Mouse (Mus musculus) activated CD4-positive, CD25-positive, alpha-beta regulatory T cell, adult 4 months (primary cell): Measurements from ENCODE around the gene Rpa1. TPM values are rescaled to one million over a fixed set of nuclear protein-coding genes. Genes with fewer than 3 reads are reported as not detected.
"Not testable (repeated sequence)": the region's sequence is repeated elsewhere in the genome, so short reads cannot be mapped to it uniquely, and the experiment has no call there.

ENCODE experiments used
- ATAC-seq: one replicate; pipeline ENCODE4 v1.8.0; 2017
- polyA plus RNA-seq, 2 experiments: library from polyadenylated mRNA; unstranded; fragments of 100-300 nt; shearing (Covaris generic); gene quantifications; one replicate each; pipeline ENCODE4 v1.2.1; 2017

The Rpa1 gene
- polyA plus RNA-seq, 2 experiments from 2014 or later, result 209 to 263 TPM

- ATAC-seq, result no peak
Measured at GRCm38 (mm10) chr11:75285893-75286467, 62.1 kb downstream of the Rpa1 start.

GRCm38 (mm10) chr11:75283784-75284183, 64.3 kb downstream of the Rpa1 start:
- ATAC-seq, result not testable (repeated sequence)

GRCm38 (mm10) chr11:75282496-75283120, 65.5 kb downstream of the Rpa1 start:
- peak; percentile 75 for ATAC-seq

- ATAC-seq, result no peak
Measured at GRCm38 (mm10) chr11:75281380-75282256, 66.5 kb downstream of the Rpa1 start.

GRCm38 (mm10) chr11:75280435-75281001, 67.6 kb downstream of the Rpa1 start:
- no peak for ATAC-seq

GRCm38 (mm10) chr11:75280066-75280410, 68.1 kb downstream of the Rpa1 start:
- ATAC-seq, result no peak

GRCm38 (mm10) chr11:75279342-75280065, 68.6 kb downstream of the Rpa1 start:
- peak; percentile 38 for ATAC-seq

GRCm38 (mm10) chr11:75279013-75279341, 69.1 kb downstream of the Rpa1 start:
- no peak for ATAC-seq

GRCm38 (mm10) chr11:75278115-75278514, 70.0 kb downstream of the Rpa1 start:
- ATAC-seq, result no peak

GRCm38 (mm10) chr11:75275035-75275434, 73.1 kb downstream of the Rpa1 start:
- no peak for ATAC-seq

- ATAC-seq, result no peak
Measured at GRCm38 (mm10) chr11:75273466-75273865, 74.7 kb downstream of the Rpa1 start.

- no peak for ATAC-seq
Measured at GRCm38 (mm10) chr11:75270985-75271434, 77.1 kb downstream of the Rpa1 start.

- ATAC-seq, result no peak
Measured at GRCm38 (mm10) chr11:75270276-75270984, 77.7 kb downstream of the Rpa1 start.

GRCm38 (mm10) chr11:75269213-75269612, 78.9 kb downstream of the Rpa1 start:
- no peak for ATAC-seq

GRCm38 (mm10) chr11:75268492-75268891, 79.6 kb downstream of the Rpa1 start:
- ATAC-seq, result no peak

- ATAC-seq, result no peak
Measured at GRCm38 (mm10) chr11:75267826-75268281, 80.3 kb downstream of the Rpa1 start.

GRCm38 (mm10) chr11:75265545-75265944, 82.6 kb downstream of the Rpa1 start:
- ATAC-seq, result no peak

- ATAC-seq, result no peak
Measured at GRCm38 (mm10) chr11:75264550-75264949, 83.6 kb downstream of the Rpa1 start.

GRCm38 (mm10) chr11:75263964-75264312, 84.2 kb downstream of the Rpa1 start:
- no peak for ATAC-seq

- no peak for ATAC-seq
Measured at GRCm38 (mm10) chr11:75263274-75263963, 84.7 kb downstream of the Rpa1 start.

GRCm38 (mm10) chr11:75262791-75263190, 85.3 kb downstream of the Rpa1 start:
- no peak for ATAC-seq
